Mouse (Mus musculus): ENCODE results near the gene Nsg1. TPM values are rescaled to one million over a fixed set of nuclear protein-coding genes. Genes with fewer than 3 reads are reported as not detected.

Gene Nsg1
- polyA plus RNA-seq, 1 experiment, result 1,023 TPM

GRCm38 (mm10) chr5:38091046-38091965 is 68.4 kb downstream of the Nsg1 start:
- WGBS, result 74% methylated on average over 8 of the region's 8 CpGs
- TF ChIP-seq CTCF (IDR thresholded peaks at IDR 0.05; ENCODE audit: borderline replicate concordance, insufficient read depth, low read depth, low read length) (peak; percentile 28; the same call in 1 of the 2 replicates), POLR2A (IDR thresholded peaks at IDR 0.05; ENCODE audit: borderline replicate concordance, insufficient read depth, low read length) (no peak)
- Histone ChIP-seq H3K4me3 (replicated peaks; ENCODE audit: insufficient read depth, low read depth, low read length) (no peak overlapping the region), H3K27ac (ENCODE audit: insufficient read depth, low read length) (no peak overlapping the region), H3K4me1 (ENCODE audit: control insufficient read depth, insufficient read depth, low read length) (no peaks in the 10 kb centered on the region), H3K27me3 (ENCODE audit: control insufficient read depth, insufficient read depth, low read length) (no peaks in the 10 kb centered on the region)
- peak in 1 of 2 experiments; percentile 53 for DNase-seq

- DNase-seq, result no peak
- TF ChIP-seq POLR2A (IDR thresholded peaks at IDR 0.05; ENCODE audit: borderline replicate concordance, insufficient read depth, low read length), result no peak
- no peak for TF ChIP-seq CTCF (IDR thresholded peaks at IDR 0.05; ENCODE audit: borderline replicate concordance, insufficient read depth, low read depth, low read length)
- Histone ChIP-seq H3K4me3 (replicated peaks; ENCODE audit: insufficient read depth, low read depth, low read length) (no peak overlapping the region), H3K27me3 (ENCODE audit: control insufficient read depth, insufficient read depth, low read length) (no peaks in the 10 kb centered on the region), H3K4me1 (ENCODE audit: control insufficient read depth, insufficient read depth, low read length) (no peaks in the 10 kb centered on the region), H3K27ac (ENCODE audit: insufficient read depth, low read length) (no peak overlapping the region)
- 62% methylated on average over 3 of the region's 3 CpGs for WGBS
These were observed 69.1 kb downstream of the Nsg1 start for GRCm38 (mm10) chr5:38090581-38090980.

DNA sequence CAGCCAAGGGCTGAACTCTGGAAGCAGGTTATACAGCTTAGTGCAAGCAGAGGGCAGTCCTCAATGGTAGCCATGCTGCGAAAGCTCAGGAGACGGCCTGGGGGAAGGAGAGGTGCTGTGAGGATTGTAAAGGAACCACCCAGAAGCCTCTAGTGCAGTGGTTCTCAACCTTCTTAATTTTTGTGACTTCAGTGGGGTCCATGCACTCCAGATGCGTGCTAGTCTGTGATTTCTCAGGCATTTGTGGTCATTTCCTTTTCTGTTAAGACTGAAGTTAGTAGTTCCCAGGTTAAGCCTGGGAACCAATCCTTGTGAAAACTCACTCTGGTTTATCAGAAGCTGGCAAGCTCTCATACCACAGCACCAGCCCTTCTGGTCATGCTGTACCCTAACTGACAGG is 69.6 kb downstream of the Nsg1 start:
- no peak overlapping the region for H3K4me3 ChIP-seq (replicated peaks; ENCODE audit: insufficient read depth, low read depth, low read length)
- no peaks in the 10 kb centered on the region for H3K4me1 ChIP-seq (ENCODE audit: control insufficient read depth, insufficient read depth, low read length)
- H3K27ac ChIP-seq (ENCODE audit: insufficient read depth, low read length), result no peak overlapping the region
- WGBS, result 91% methylated on average over 3 of the region's 3 CpGs
- TF ChIP-seq POLR2A (IDR thresholded peaks at IDR 0.05; ENCODE audit: borderline replicate concordance, insufficient read depth, low read length), result no peak
- TF ChIP-seq CTCF (IDR thresholded peaks at IDR 0.05; ENCODE audit: borderline replicate concordance, insufficient read depth, low read depth, low read length), result no peak
- DNase-seq, result no peak
- no peaks in the 10 kb centered on the region for H3K27me3 ChIP-seq (ENCODE audit: control insufficient read depth, insufficient read depth, low read length)

Other genes starting within 250 kb of the Nsg1 start
- 44.8 and 52.3 TPM in 2 replicates for gene Stx18, start 121.2 kb downstream of the Nsg1 start, polyA plus RNA-seq (2012; rRNA removed)
- gene Zbtb49, start 60.5 kb upstream of the Nsg1 start, polyA plus RNA-seq (2012; rRNA removed), result 18.7 and 20.4 TPM in 2 replicates
- 19.5 and 20.0 TPM in 2 replicates for gene Lyar, start 60.6 kb upstream of the Nsg1 start, polyA plus RNA-seq (2012; rRNA removed)
- gene Tmem128, start 100.3 kb upstream of the Nsg1 start, polyA plus RNA-seq (2012; rRNA removed), result 56.0 and 57.8 TPM in 2 replicates
- gene Otop1, start 116.1 kb upstream of the Nsg1 start, polyA plus RNA-seq (2012; rRNA removed), result 0.03 and 0.06 TPM in 2 replicates
- 1.7 and 1.8 TPM in 2 replicates for gene Drd5, start 159.5 kb upstream of the Nsg1 start, polyA plus RNA-seq (2012; rRNA removed)

Data from cerebellum, adult 2 months (tissue).